Mouse (Mus musculus) lung, adult 2 months (tissue): ENCODE data around the gene Mcl1.

ENCODE experiments used
- CTCF ChIP-seq: fragments of 200-500 bp; IDR thresholded peaks from 2 replicates; pipeline ENCODE4 v1.5.1; 2011; ENCODE audit warnings: mild to moderate bottlenecking, low read length, control low read depth; ENCODE audit not compliant: insufficient read depth
- POLR2A ChIP-seq: fragments of 200-500 bp; IDR thresholded peaks from 2 replicates; pipeline ENCODE4 v1.6.1; 2011; ENCODE audit warnings: low read depth, mild to moderate bottlenecking, control low read depth, low read length, borderline replicate concordance; ENCODE audit errors: extremely low read depth

GRCm38 (mm10) chr3:95696360-95696759 lies 37.8 kb downstream of the Mcl1 start:
- TF ChIP-seq CTCF (no peak), POLR2A (no peak)
